Mouse (Mus musculus) limb, embryonic 14.5 days (tissue): Measurements from ENCODE around the gene Npepps. TPM values are rescaled to one million over a fixed set of nuclear protein-coding genes. Genes with fewer than 3 reads are reported as not detected.

Source experiments
- ATAC-seq: fragments of 200-750 bp; cut with Nextera tagmentation; 2 replicates; pipeline ENCODE4 v1.8.0; 2017; ENCODE audit warnings: low read depth, moderate number of reproducible peaks, moderate TSS enrichment; ENCODE audit not compliant: low FRiP score
- DNase-seq: peaks from one replicate; pipeline ENCODE4 v3.0.0-alpha.2; 2015; ENCODE audit warnings: low spot score
- H3K27ac ChIP-seq: fragments of 300-500 bp; sonication (generic); replicated peaks from 2 replicates; pipeline ENCODE4 v1.5.1; 2014; ENCODE audit warnings: low read depth, mild to moderate bottlenecking, low read length, moderate library complexity, mixed read lengths
- H3K27me3 ChIP-seq: fragments of 300-500 bp; sonication (generic); 2 replicates; pipeline ENCODE4 v1.6.1; 2014; ENCODE audit warnings: low read length, mixed read lengths; ENCODE audit not compliant: control insufficient read depth, insufficient read depth
- H3K36me3 ChIP-seq: fragments of 300-500 bp; sonication (generic); 2 replicates; pipeline ENCODE4 v1.6.1; 2014; ENCODE audit warnings: mild to moderate bottlenecking, low read length, moderate library complexity, mixed read lengths; ENCODE audit not compliant: control insufficient read depth, insufficient read depth
- H3K4me1 ChIP-seq: fragments of 300-500 bp; sonication (generic); 2 replicates; pipeline ENCODE4 v1.6.1; 2014; ENCODE audit warnings: antibody characterized with exemption, low read length, mixed read lengths; ENCODE audit not compliant: control insufficient read depth, insufficient read depth
- H3K4me2 ChIP-seq: fragments of 300-500 bp; sonication (generic); replicated peaks from 2 replicates; pipeline ENCODE4 v1.6.1; 2014; ENCODE audit warnings: low read depth, mild to moderate bottlenecking, low read length, moderate library complexity; ENCODE audit not compliant: severe bottlenecking
- H3K4me3 ChIP-seq: fragments of 300-500 bp; sonication (generic); replicated peaks from 2 replicates; pipeline ENCODE4 v1.5.1; 2014; ENCODE audit warnings: low read length
- H3K9ac ChIP-seq: fragments of 300-500 bp; sonication (generic); 2 replicates; pipeline ENCODE4 v1.6.1; 2014; ENCODE audit warnings: mild to moderate bottlenecking, low read depth, low read length, moderate library complexity; ENCODE audit not compliant: severe bottlenecking
- H3K9me3 ChIP-seq: fragments of 300-500 bp; sonication (generic); 2 replicates; pipeline ENCODE4 v1.6.1; 2016; ENCODE audit warnings: low read length; ENCODE audit not compliant: control insufficient read depth
- POLR2A ChIP-seq: fragments of 200-500 bp; IDR thresholded peaks from 2 replicates; pipeline ENCODE4 v1.8.0; 2012; ENCODE audit warnings: inconsistent platforms, mild to moderate bottlenecking, moderate library complexity, borderline replicate concordance; ENCODE audit not compliant: insufficient read depth, insufficient read length; ENCODE audit errors: extremely low read depth
- WGBS: fragments of 180-500 bp; shearing (Covaris S2); extraction: QIAGEN DNeasy Blood & Tissue Kit; methylation state at CpG from one replicate; pipeline ENCODE4 v1.1.7; 2014; 5-methylcytosine and 5-hydroxymethylcytosine counted together
- polyA plus RNA-seq, 2 experiments: library from polyadenylated mRNA; depleted of rRNA in 1 of 2; stranded (reverse) in 1 of 2; unstranded in 1 of 2; fragments of >200 nt; fragmentation: Nextera tagmentation in 1 of 2; extraction: Ambion mirVana in 1 of 2; gene quantifications; 2 replicates each; pipeline versions ENCODE4 v1.2.1 to v1.2.3; 2012 to 2014

The Npepps gene
- polyA plus RNA-seq, 2 experiments = 63.5 to 73.9 TPM

- peaks cover 84% of the 10 kb centered on the region for H3K36me3 ChIP-seq
These were observed 120.1 kb downstream of the Npepps start for GRCm38 (mm10) chr11:97160341-97160740.

DNA sequence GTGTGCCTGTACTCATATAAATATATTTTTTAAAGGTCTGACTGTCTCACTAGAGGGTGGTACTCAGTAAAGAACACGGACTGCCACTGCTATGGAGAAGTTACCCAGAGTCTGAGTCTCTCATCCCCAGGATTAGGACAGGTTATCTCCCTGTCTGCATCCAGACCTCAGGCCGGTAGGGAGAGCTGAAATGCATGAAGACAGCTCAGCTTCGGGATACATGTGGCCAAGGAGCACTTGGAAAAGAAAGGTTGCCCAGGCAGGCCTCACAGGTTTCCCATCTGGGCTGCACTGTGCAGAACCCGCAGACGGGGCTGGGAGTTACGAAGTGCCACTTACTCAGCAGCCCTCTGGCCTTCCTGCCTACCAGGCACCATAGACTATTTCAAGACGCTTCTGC lies 123.4 kb downstream of the Npepps start:
- Histone ChIP-seq H3K9me3 (no peaks in the 10 kb centered on the region), H3K36me3 (peaks cover 52% of the 10 kb centered on the region), H3K4me1 (peaks cover 8% of the 10 kb centered on the region; the same call in 1 of the 2 replicates), H3K27ac (no peak overlapping the region), H3K27me3 (no peaks in the 10 kb centered on the region), H3K4me2 (no peak overlapping the region), H3K4me3 (no peak overlapping the region), H3K9ac (no peak overlapping the region)
- no peak for TF ChIP-seq POLR2A
- WGBS = 73% methylated on average over 7 of the region's 7 CpGs
- ATAC-seq (no peak), DNase-seq (no peak)

More at GRCm38 (mm10) chr11:97160341-97160740, 120.1 kb downstream of the Npepps start:
- Histone ChIP-seq H3K4me1 (no peaks in the 10 kb centered on the region), H3K27me3 (no peaks in the 10 kb centered on the region), H3K27ac (no peak overlapping the region), H3K9me3 (no peaks in the 10 kb centered on the region), H3K4me3 (no peak overlapping the region), H3K4me2 (no peak overlapping the region), H3K9ac (no peak overlapping the region)
- DNase-seq (no peak), ATAC-seq (no peak)
- 84% methylated on average over 6 of the region's 6 CpGs for WGBS
- no peak for TF ChIP-seq POLR2A

Other genes starting within 250 kb of the Npepps start
- gene Lrrc46, start 239.2 kb downstream of the Npepps start, polyA plus RNA-seq (2012; rRNA removed) = 0.63 and 0.95 TPM in 2 replicates
- 0.69 and 0.91 TPM in 2 replicates for gene Lrrc46, start 239.2 kb downstream of the Npepps start, polyA plus RNA-seq (2014; fragmentation: Nextera tagmentation; extraction: Ambion mirVana)
- gene Mrpl10, start 239.1 kb downstream of the Npepps start, polyA plus RNA-seq (2012; rRNA removed) = 84.5 and 92.2 TPM in 2 replicates
- 77.3 and 82.3 TPM in 2 replicates for gene Mrpl10, start 239.1 kb downstream of the Npepps start, polyA plus RNA-seq (2014; fragmentation: Nextera tagmentation; extraction: Ambion mirVana)
- gene Osbpl7, start 230.0 kb downstream of the Npepps start, polyA plus RNA-seq (2012; rRNA removed) = 12.7 and 15.9 TPM in 2 replicates
- 6.9 and 7.0 TPM in 2 replicates for gene Osbpl7, start 230.0 kb downstream of the Npepps start, polyA plus RNA-seq (2014; fragmentation: Nextera tagmentation; extraction: Ambion mirVana)
- 0.10 and 0.11 TPM in 2 replicates for gene Tbx21, start 165.3 kb downstream of the Npepps start, polyA plus RNA-seq (2012; rRNA removed)
- gene Tbx21, start 165.3 kb downstream of the Npepps start, polyA plus RNA-seq (2014; fragmentation: Nextera tagmentation; extraction: Ambion mirVana) = not detected in 2 replicates
- gene Tbkbp1, start 129.1 kb downstream of the Npepps start, polyA plus RNA-seq (2012; rRNA removed) = 62.2 and 82.9 TPM in 2 replicates
- 9.7 and 11.6 TPM in 2 replicates for gene Tbkbp1, start 129.1 kb downstream of the Npepps start, polyA plus RNA-seq (2014; fragmentation: Nextera tagmentation; extraction: Ambion mirVana)
- gene Kpnb1, start 92.8 kb downstream of the Npepps start, polyA plus RNA-seq (2012; rRNA removed) = 123 and 145 TPM in 2 replicates
- 71.5 and 71.8 TPM in 2 replicates for gene Kpnb1, start 92.8 kb downstream of the Npepps start, polyA plus RNA-seq (2014; fragmentation: Nextera tagmentation; extraction: Ambion mirVana)
- 20.3 and 22.7 TPM in 2 replicates for gene Mrpl45, start 35.1 kb upstream of the Npepps start, polyA plus RNA-seq (2012; rRNA removed)
- 42.4 and 42.8 TPM in 2 replicates for gene Mrpl45, start 35.1 kb upstream of the Npepps start, polyA plus RNA-seq (2014; fragmentation: Nextera tagmentation; extraction: Ambion mirVana)
- 0.08 and 0.09 TPM in 2 replicates for gene Gpr179, start 71.4 kb upstream of the Npepps start, polyA plus RNA-seq (2012; rRNA removed)
- gene Gpr179, start 71.4 kb upstream of the Npepps start, polyA plus RNA-seq (2014; fragmentation: Nextera tagmentation; extraction: Ambion mirVana) = 0.07 TPM in 2 replicates
- 13.7 and 14.1 TPM in 2 replicates for gene Socs7, start 81.9 kb upstream of the Npepps start, polyA plus RNA-seq (2012; rRNA removed)
- gene Socs7, start 81.9 kb upstream of the Npepps start, polyA plus RNA-seq (2014; fragmentation: Nextera tagmentation; extraction: Ambion mirVana) = 2.6 and 3.0 TPM in 2 replicates
- gene Arhgap23, start 134.9 kb upstream of the Npepps start, polyA plus RNA-seq (2012; rRNA removed) = 28.9 and 37.9 TPM in 2 replicates
- gene Arhgap23, start 134.9 kb upstream of the Npepps start, polyA plus RNA-seq (2014; fragmentation: Nextera tagmentation; extraction: Ambion mirVana) = 9.8 and 10.8 TPM in 2 replicates
- gene 4933428G20Rik, start 219.7 kb upstream of the Npepps start, polyA plus RNA-seq (2012; rRNA removed) = not detected in 2 replicates
- gene 4933428G20Rik, start 219.7 kb upstream of the Npepps start, polyA plus RNA-seq (2014; fragmentation: Nextera tagmentation; extraction: Ambion mirVana) = 0.19 and 0.36 TPM in 2 replicates